In the genomic region with DNA sequence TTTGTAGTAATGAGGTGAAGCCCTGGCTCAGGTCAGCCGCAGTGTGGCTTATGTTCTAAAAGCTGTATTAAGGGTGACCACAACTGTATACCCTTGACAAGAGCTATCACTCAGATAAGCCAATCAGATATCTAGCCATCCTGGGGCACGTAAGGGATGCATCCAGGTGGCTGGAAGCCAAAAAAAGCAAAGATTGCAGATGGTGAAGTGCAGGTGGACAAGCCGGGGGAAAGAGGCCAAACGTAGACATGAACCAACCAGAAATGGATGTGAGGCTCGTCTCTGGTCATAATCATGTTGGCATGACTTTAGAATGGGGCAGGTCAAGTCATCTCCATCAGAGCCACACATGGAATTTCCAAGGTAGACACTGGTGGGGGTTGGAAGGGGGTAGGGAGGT, we compare ENCODE assay signal across 21 mouse cellular contexts.
"Had no signal": no experiment of that assay in that cellular context is flagged by ENCODE, and none has a peak within 500 bp of the region (broad histone marks: within the 10 kb centered on the region; RNA-seq: fewer than 3 reads in every experiment).

No protein-coding gene starts in this region.

- ATAC-seq: liver, postnatal 0 days; lung, postnatal 0 days; midbrain, embryonic 16.5 days had no signal

- H3K9me3 ChIP-seq: limb, embryonic 12.5 days; limb, embryonic 15.5 days; midbrain, embryonic 12.5 days; neural tube, embryonic 13.5 days had no signal

- H3K4me3 ChIP-seq: left cerebral cortex, adult 2 months; limb, embryonic 12.5 days; limb, embryonic 15.5 days; midbrain, embryonic 12.5 days; myocyte; neural tube, embryonic 13.5 days had no signal

- H3K27me3 ChIP-seq: limb, embryonic 12.5 days; limb, embryonic 15.5 days; midbrain, embryonic 12.5 days; neural tube, embryonic 13.5 days had no signal

- H3K27ac ChIP-seq: left cerebral cortex, adult 2 months; limb, embryonic 12.5 days; limb, embryonic 15.5 days; liver, embryonic 14.5 days; macrophage; midbrain, embryonic 12.5 days; neural tube, embryonic 13.5 days had no signal

- H3K4me2 ChIP-seq: limb, embryonic 12.5 days; limb, embryonic 15.5 days; liver, embryonic 11.5 days; lung, embryonic 14.5 days; midbrain, embryonic 12.5 days; neural tube, embryonic 13.5 days had no signal

- H3K4me1 ChIP-seq: limb, embryonic 12.5 days; limb, embryonic 15.5 days; midbrain, embryonic 12.5 days; neural tube, embryonic 13.5 days had no signal

- H3K9ac ChIP-seq: limb, embryonic 12.5 days; limb, embryonic 15.5 days; liver, embryonic 14.5 days; liver, postnatal 0 days; lung, embryonic 14.5 days; midbrain, embryonic 12.5 days; neural tube, embryonic 13.5 days had no signal

- DNase-seq: kidney, adult 9 months; kidney, postnatal 14 days; kidney, postnatal 4 days; layer of hippocampus, adult 9-11 months; layer of hippocampus, postnatal 36 days; left cerebral cortex, postnatal 4 days; liver, postnatal 0 days; lung, embryonic 14.5 days; thymus, adult 18-20 months; thymus, postnatal 4 days had no signal

- H3K36me3 ChIP-seq: limb, embryonic 12.5 days; limb, embryonic 15.5 days; midbrain, embryonic 12.5 days; neural tube, embryonic 13.5 days had no signal
